In the genomic region with DNA sequence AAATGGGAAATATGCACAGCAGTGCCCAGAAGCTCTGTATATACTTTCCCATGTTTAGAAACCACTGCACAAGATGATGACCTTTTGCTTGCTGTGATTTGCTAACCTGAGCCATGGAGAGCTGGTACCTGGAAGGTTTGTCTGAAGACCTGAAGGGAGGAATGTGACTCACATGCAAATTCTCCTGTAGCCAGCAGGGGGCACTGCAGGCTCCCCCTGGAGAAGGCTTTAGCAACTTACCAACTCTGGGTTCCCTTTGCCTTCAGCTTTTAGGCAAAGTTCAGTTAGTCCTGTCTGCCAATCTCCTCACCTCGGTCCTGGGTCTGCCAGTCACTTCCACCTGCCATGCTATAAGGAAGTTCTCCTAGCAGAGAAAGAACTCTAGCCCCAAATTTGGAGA, we compare ENCODE assay signal across 9 mouse cellular contexts. TPM values are rescaled to one million over a fixed set of nuclear protein-coding genes. Genes with fewer than 3 reads are reported as not detected.
DNase-seq lines count a peak whose midpoint lies in the region; ATAC-seq and TF ChIP-seq lines count a peak whose summit lies in the region.
"Had no signal": no experiment of that assay in that cellular context is flagged by ENCODE, and none has a peak within 500 bp of the region (broad histone marks: within the 10 kb centered on the region; RNA-seq: fewer than 3 reads in every experiment).

No protein-coding gene starts in this region.

- no peak overlapping the region for H3K4me3 ChIP-seq in cerebellum, adult 2 months (replicated peaks; ENCODE audit: insufficient read depth, low read depth, low read length)
- H3K4me3 ChIP-seq: midbrain, embryonic 12.5 days had no signal

- TF ChIP-seq POLR2A in cerebellum, adult 2 months (IDR thresholded peaks at IDR 0.05; ENCODE audit: borderline replicate concordance, insufficient read depth, low read length), result no peak

- intact Hi-C loops in left cerebral cortex, postnatal 25 days (cut with DNase I), result loop anchor here (5.0 kb wide), 1 partner anchor 59 kb away; no protein-coding TSS in a partner anchor
- intact Hi-C loops in left cerebral cortex, postnatal 10 days (cut with DNase I), result no loop called here

- no peak overlapping the region for H3K27ac ChIP-seq in cerebellum, adult 2 months (ENCODE audit: insufficient read depth, low read length)
- H3K27ac ChIP-seq: midbrain, embryonic 12.5 days had no signal

- ATAC-seq in megakaryocyte progenitor cell, adult 5-6 weeks (replicated peaks; ENCODE audit: poor library complexity), result peak; percentile 64

- H3K27me3 ChIP-seq in cerebellum, adult 2 months (ENCODE audit: control insufficient read depth, insufficient read depth, low read length), result no peaks in the 10 kb centered on the region

- DNase-seq in cerebellum, adult 2 months, result peak; percentile 33 to 42
- no peak for DNase-seq in cerebellum, adult 11 months
- DNase-seq in left cerebral cortex, postnatal 25 days (ENCODE audit: low spot score in 2 of 2), result peak; percentile 49 to 58
- no peak for DNase-seq in left cerebral cortex, postnatal 10 days (ENCODE audit: extremely low spot score in 1 of 2, low spot score in 2 of 2)
- DNase-seq in MN1 (ENCODE audit: low spot score), result peak; percentile 32
- peak; percentile 53 for DNase-seq in embryo, embryonic 11 days
- no peak for DNase-seq in frontal cortex, postnatal 14 days (ENCODE audit: low spot score in 2 of 2)

- 24% methylated on average over 1 of the region's 1 CpGs for WGBS in cerebellum, adult 2 months

- peak; percentile 77 for TF ChIP-seq CTCF in cerebellum, adult 2 months (IDR thresholded peaks at IDR 0.05; ENCODE audit: borderline replicate concordance, insufficient read depth, low read depth, low read length)

- no peaks in the 10 kb centered on the region for H3K4me1 ChIP-seq in cerebellum, adult 2 months (ENCODE audit: control insufficient read depth, insufficient read depth, low read length)

RNA-seq across cellular contexts. Expression of gene Nt5c1a, which starts 15.5 kb away (rescaled TPM):
- 9.8 and 12.8 TPM in 2 replicates for polyA plus RNA-seq in cerebellum, adult 2 months (2012; rRNA removed)
- total RNA-seq in left cerebral cortex, postnatal 25 days (2021), result 1 to 10 TPM; 7.4 to 9.2 TPM
- total RNA-seq in left cerebral cortex, postnatal 10 days (2021), result 1 to 10 TPM; 8.2 to 8.6 TPM
- total RNA-seq in megakaryocyte progenitor cell, adult 5-6 weeks (2015), result not detected in 2 replicates
- total RNA-seq in megakaryocyte progenitor cell, adult 5-6 weeks (2017), result 0.88 TPM in 1 of 2 replicates, not detected in the other
- polyA plus RNA-seq: midbrain, embryonic 12.5 days had no signal

RNA-seq across cellular contexts. Expression of gene Heyl, which starts 16.6 kb away (rescaled TPM):
- polyA plus RNA-seq in cerebellum, adult 2 months (2012; rRNA removed), result 3.1 and 3.5 TPM in 2 replicates
- total RNA-seq in left cerebral cortex, postnatal 25 days (2021), result 1 to 10 TPM; 4.2 to 5.8 TPM
- 1 to 10 TPM; 6.6 to 7.2 TPM for total RNA-seq in left cerebral cortex, postnatal 10 days (2021)
- total RNA-seq in megakaryocyte progenitor cell, adult 5-6 weeks (2015), result not detected in 2 replicates
- not detected in 2 replicates for total RNA-seq in megakaryocyte progenitor cell, adult 5-6 weeks (2017)

RNA-seq across cellular contexts. Expression of gene Hpcal4, which starts 33.8 kb away (rescaled TPM):
- polyA plus RNA-seq in cerebellum, adult 2 months (2012; rRNA removed), result 23.9 and 25.7 TPM in 2 replicates
- total RNA-seq in left cerebral cortex, postnatal 25 days (2021), result 100 to 1,000 TPM; 553 to 568 TPM
- total RNA-seq in left cerebral cortex, postnatal 10 days (2021), result 100 to 1,000 TPM; 234 to 238 TPM
- total RNA-seq in megakaryocyte progenitor cell, adult 5-6 weeks (2015), result not detected in 2 replicates
- total RNA-seq in megakaryocyte progenitor cell, adult 5-6 weeks (2017), result not detected in 2 replicates

RNA-seq across cellular contexts. Expression of gene Pabpc4, which starts 45.4 kb away (rescaled TPM):
- polyA plus RNA-seq in cerebellum, adult 2 months (2012; rRNA removed), result 30.8 and 32.3 TPM in 2 replicates
- 10 to 100 TPM; 36.8 to 40.3 TPM for total RNA-seq in left cerebral cortex, postnatal 25 days (2021)
- 10 to 100 TPM; 42.4 to 47.5 TPM for total RNA-seq in left cerebral cortex, postnatal 10 days (2021)
- total RNA-seq in megakaryocyte progenitor cell, adult 5-6 weeks (2015), result 141 and 168 TPM in 2 replicates
- 118 and 136 TPM in 2 replicates for total RNA-seq in megakaryocyte progenitor cell, adult 5-6 weeks (2017)

Comparison
In these comparisons a context has a peak if more than half of its experiments do, and no peak if none do; other contexts are left out.
1. DNase-seq: peak in cerebellum, adult 2 months (2 of 2), left cerebral cortex, postnatal 25 days (2 of 2), MN1 (single experiment) and embryo, embryonic 11 days (single experiment); none in cerebellum, adult 11 months (single experiment), left cerebral cortex, postnatal 10 days (0 of 2) and frontal cortex, postnatal 14 days (0 of 2).
2. RNA of gene Nt5c1a, which starts 15.5 kb away (total RNA-seq): 7.4 to 9.2 TPM in left cerebral cortex, postnatal 25 days and 8.2 to 8.6 TPM in left cerebral cortex, postnatal 10 days; 0.88 TPM in megakaryocyte progenitor cell, adult 5-6 weeks; every median in the first group is over 4 times any median in the second.
3. RNA of gene Heyl, which starts 16.6 kb away (total RNA-seq): 6.6 to 7.2 TPM in left cerebral cortex, postnatal 10 days and 4.2 to 5.8 TPM in left cerebral cortex, postnatal 25 days; not detected in megakaryocyte progenitor cell, adult 5-6 weeks; every median in the first group is over 4 times any median in the second.
4. RNA of gene Hpcal4, which starts 33.8 kb away (total RNA-seq): 553 to 568 TPM in left cerebral cortex, postnatal 25 days and 234 to 238 TPM in left cerebral cortex, postnatal 10 days; not detected in megakaryocyte progenitor cell, adult 5-6 weeks; every median in the first group is over 100 times any median in the second.